Mouse (Mus musculus): ENCODE results near the gene Casz1. TPM values are rescaled to one million over a fixed set of nuclear protein-coding genes. Genes with fewer than 3 reads are reported as not detected.
A peak's percentile ranks its signal among the peaks of the same experiment; 100 is the strongest.

Gene Casz1
- polyA plus RNA-seq, 1 experiment = 13.5 TPM

GRCm38 (mm10) chr4:148902919-148903727, 98.9 kb downstream of the Casz1 start:
- no peaks in the 10 kb centered on the region for H3K27me3 ChIP-seq (replicated peaks; ENCODE audit: control insufficient read depth, insufficient read depth, low read length)
- H3K27ac ChIP-seq (ENCODE audit: insufficient read depth, low read depth, low read length) = peak overlapping the region; percentile 73
- H3K36me3 ChIP-seq (ENCODE audit: control insufficient read depth, insufficient read depth, low read length) = no peaks in the 10 kb centered on the region
- WGBS = 13% methylated on average over 8 of the region's 8 CpGs
- H3K4me1 ChIP-seq (ENCODE audit: control insufficient read depth, insufficient read depth, low read length) = peaks cover 39% of the 10 kb centered on the region
- DNase-seq = peak; percentile 95
- H3K4me3 ChIP-seq (ENCODE audit: insufficient read depth, low read depth, low read length) = no peak overlapping the region
- TF ChIP-seq POLR2A (IDR thresholded peaks at IDR 0.05; ENCODE audit: low read depth, low read length) (no peak), CTCF (conservative IDR thresholded peaks at IDR 0.05; ENCODE audit: insufficient read depth, insufficient read length, low read depth, low read length) (peak; percentile 68)

- Histone ChIP-seq H3K27ac (ENCODE audit: insufficient read depth, low read depth, low read length) (peak overlapping the region; percentile 36), H3K4me3 (ENCODE audit: insufficient read depth, low read depth, low read length) (no peak overlapping the region), H3K4me1 (ENCODE audit: control insufficient read depth, insufficient read depth, low read length) (peaks cover 51% of the 10 kb centered on the region), H3K27me3 (replicated peaks; ENCODE audit: control insufficient read depth, insufficient read depth, low read length) (no peaks in the 10 kb centered on the region), H3K36me3 (ENCODE audit: control insufficient read depth, insufficient read depth, low read length) (no peaks in the 10 kb centered on the region)
- DNase-seq = peak; percentile 31
- WGBS = 80% methylated on average over 7 of the region's 7 CpGs
- TF ChIP-seq CTCF (conservative IDR thresholded peaks at IDR 0.05; ENCODE audit: insufficient read depth, insufficient read length, low read depth, low read length) (no peak), POLR2A (IDR thresholded peaks at IDR 0.05; ENCODE audit: low read depth, low read length) (no peak)
These were observed 101.1 kb downstream of the Casz1 start for GRCm38 (mm10) chr4:148905295-148905694.

GRCm38 (mm10) chr4:148906806-148907205, 102.6 kb downstream of the Casz1 start:
- WGBS = 72% methylated on average over 10 of the region's 10 CpGs
- H3K4me1 ChIP-seq (ENCODE audit: control insufficient read depth, insufficient read depth, low read length) = peaks cover 54% of the 10 kb centered on the region
- peak overlapping the region; percentile 76 for H3K27ac ChIP-seq (ENCODE audit: insufficient read depth, low read depth, low read length)

GRCm38 (mm10) chr4:148908214-148908681, 104.0 kb downstream of the Casz1 start:
- no peaks in the 10 kb centered on the region for H3K36me3 ChIP-seq (ENCODE audit: control insufficient read depth, insufficient read depth, low read length)
- WGBS = 28% methylated on average over 11 of the region's 11 CpGs
- TF ChIP-seq POLR2A (IDR thresholded peaks at IDR 0.05; ENCODE audit: low read depth, low read length) (no peak), CTCF (conservative IDR thresholded peaks at IDR 0.05; ENCODE audit: insufficient read depth, insufficient read length, low read depth, low read length) (peak; percentile 69)
- H3K27ac ChIP-seq (ENCODE audit: insufficient read depth, low read depth, low read length) = peak overlapping the region; percentile 91
- no peaks in the 10 kb centered on the region for H3K27me3 ChIP-seq (replicated peaks; ENCODE audit: control insufficient read depth, insufficient read depth, low read length)
- peak; percentile 92 for DNase-seq
- no peak overlapping the region for H3K4me3 ChIP-seq (ENCODE audit: insufficient read depth, low read depth, low read length)
- H3K4me1 ChIP-seq (ENCODE audit: control insufficient read depth, insufficient read depth, low read length) = peaks cover 51% of the 10 kb centered on the region

More at GRCm38 (mm10) chr4:148906806-148907205, 102.6 kb downstream of the Casz1 start:
- H3K36me3 ChIP-seq (ENCODE audit: control insufficient read depth, insufficient read depth, low read length) = no peaks in the 10 kb centered on the region
- no peak overlapping the region for H3K4me3 ChIP-seq (ENCODE audit: insufficient read depth, low read depth, low read length)
- H3K27me3 ChIP-seq (replicated peaks; ENCODE audit: control insufficient read depth, insufficient read depth, low read length) = no peaks in the 10 kb centered on the region
- peak; percentile 65 for DNase-seq
- TF ChIP-seq CTCF (conservative IDR thresholded peaks at IDR 0.05; ENCODE audit: insufficient read depth, insufficient read length, low read depth, low read length) (no peak), POLR2A (IDR thresholded peaks at IDR 0.05; ENCODE audit: low read depth, low read length) (no peak)

- Histone ChIP-seq H3K4me1 (ENCODE audit: control insufficient read depth, insufficient read depth, low read length) (peaks cover 47% of the 10 kb centered on the region), H3K36me3 (ENCODE audit: control insufficient read depth, insufficient read depth, low read length) (no peaks in the 10 kb centered on the region), H3K27ac (ENCODE audit: insufficient read depth, low read depth, low read length) (peak overlapping the region; percentile 91), H3K27me3 (replicated peaks; ENCODE audit: control insufficient read depth, insufficient read depth, low read length) (no peaks in the 10 kb centered on the region), H3K4me3 (ENCODE audit: insufficient read depth, low read depth, low read length) (no peak overlapping the region)
- peak; percentile 52 for DNase-seq
- TF ChIP-seq POLR2A (IDR thresholded peaks at IDR 0.05; ENCODE audit: low read depth, low read length) (no peak), CTCF (conservative IDR thresholded peaks at IDR 0.05; ENCODE audit: insufficient read depth, insufficient read length, low read depth, low read length) (no peak)
- 48% methylated on average over 15 of the region's 15 CpGs for WGBS
These were observed 104.7 kb downstream of the Casz1 start for GRCm38 (mm10) chr4:148908760-148909510.

GRCm38 (mm10) chr4:148909566-148909965, 105.3 kb downstream of the Casz1 start:
- no peak for TF ChIP-seq CTCF (conservative IDR thresholded peaks at IDR 0.05; ENCODE audit: insufficient read depth, insufficient read length, low read depth, low read length)
- TF ChIP-seq POLR2A (IDR thresholded peaks at IDR 0.05; ENCODE audit: low read depth, low read length) = no peak
- Histone ChIP-seq H3K27ac (ENCODE audit: insufficient read depth, low read depth, low read length) (peak overlapping the region; percentile 91), H3K4me3 (ENCODE audit: insufficient read depth, low read depth, low read length) (no peak overlapping the region), H3K36me3 (ENCODE audit: control insufficient read depth, insufficient read depth, low read length) (no peaks in the 10 kb centered on the region), H3K27me3 (replicated peaks; ENCODE audit: control insufficient read depth, insufficient read depth, low read length) (no peaks in the 10 kb centered on the region), H3K4me1 (ENCODE audit: control insufficient read depth, insufficient read depth, low read length) (peaks cover 47% of the 10 kb centered on the region)
- no peak for DNase-seq
- 63% methylated on average over 11 of the region's 11 CpGs for WGBS

GRCm38 (mm10) chr4:148912134-148912533, 107.9 kb downstream of the Casz1 start:
- Histone ChIP-seq H3K4me1 (ENCODE audit: control insufficient read depth, insufficient read depth, low read length) (peaks cover 34% of the 10 kb centered on the region), H3K36me3 (ENCODE audit: control insufficient read depth, insufficient read depth, low read length) (no peaks in the 10 kb centered on the region), H3K4me3 (ENCODE audit: insufficient read depth, low read depth, low read length) (no peak overlapping the region), H3K27me3 (replicated peaks; ENCODE audit: control insufficient read depth, insufficient read depth, low read length) (no peaks in the 10 kb centered on the region), H3K27ac (ENCODE audit: insufficient read depth, low read depth, low read length) (peak overlapping the region; percentile 26; the same call in 1 of the 2 replicates)
- TF ChIP-seq CTCF (conservative IDR thresholded peaks at IDR 0.05; ENCODE audit: insufficient read depth, insufficient read length, low read depth, low read length) = no peak
- TF ChIP-seq POLR2A (IDR thresholded peaks at IDR 0.05; ENCODE audit: low read depth, low read length) = no peak
- 66% methylated on average over 7 of the region's 7 CpGs for WGBS
- DNase-seq = no peak
